In genomic region chr1:184833499-184833898, GRCm38 (mm10) we compare ENCODE assay signal across 20 mouse cellular contexts. TPM values are rescaled to one million over a fixed set of nuclear protein-coding genes. Genes with fewer than 3 reads are reported as not detected.
"Had no signal": no experiment of that assay in that cellular context is flagged by ENCODE, and none has a peak within 500 bp of the region (broad histone marks: within the 10 kb centered on the region; RNA-seq: fewer than 3 reads in every experiment).

No protein-coding gene starts in this region.

- H3K27me3 ChIP-seq: megakaryocyte, embryonic 14.5 days; midbrain, embryonic 13.5 days; neural tube, embryonic 13.5 days; neural tube, embryonic 15.5 days had no signal

- H3K4me2 ChIP-seq: lung, embryonic 14.5 days; midbrain, embryonic 11.5 days; midbrain, embryonic 13.5 days; neural tube, embryonic 13.5 days; neural tube, embryonic 15.5 days had no signal

- H3K9me3 ChIP-seq: midbrain, embryonic 13.5 days; neural tube, embryonic 13.5 days; neural tube, embryonic 15.5 days had no signal

- DNase-seq: lung, adult 18-20 months; lung, embryonic 14.5 days; lung, postnatal 14 days; lung, postnatal 36 days; retina, postnatal 1 day; right cerebral cortex, adult 18-20 months; right cerebral cortex, postnatal 25 days; right cerebral cortex, postnatal 4 days; spleen, adult 18-20 months; thymus, adult 18-20 months; thymus, postnatal 14 days; thymus, postnatal 36 days had no signal

- H3K4me1 ChIP-seq: midbrain, embryonic 13.5 days; neural tube, embryonic 13.5 days; neural tube, embryonic 15.5 days had no signal

- ATAC-seq: midbrain, embryonic 13.5 days; midbrain, embryonic 16.5 days had no signal

- H3K4me3 ChIP-seq: megakaryocyte, embryonic 14.5 days; midbrain, embryonic 13.5 days; myocyte; neural tube, embryonic 13.5 days; neural tube, embryonic 15.5 days had no signal

- H3K9ac ChIP-seq: lung, embryonic 14.5 days; midbrain, embryonic 13.5 days; neural tube, embryonic 13.5 days; neural tube, embryonic 15.5 days had no signal

- H3K27ac ChIP-seq: macrophage; midbrain, embryonic 13.5 days; neural tube, embryonic 13.5 days; neural tube, embryonic 15.5 days had no signal

RNA-seq across cellular contexts. Expression of gene Marc1, which starts 22.4 kb away (rescaled TPM):
- polyA plus RNA-seq: lung, embryonic 14.5 days; macrophage; midbrain, embryonic 11.5 days; midbrain, embryonic 13.5 days; myocyte; neural tube, embryonic 13.5 days had no signal

RNA-seq across cellular contexts. Expression of gene C130074G19Rik, which starts 49.5 kb away (rescaled TPM):
- polyA plus RNA-seq: macrophage had no signal
